Mouse (Mus musculus): ENCODE data around the gene Hgf. TPM values are rescaled to one million over a fixed set of nuclear protein-coding genes. Genes with fewer than 3 reads are reported as not detected.

Gene Hgf
- polyA plus RNA-seq, 1 experiment: not detected

DNA sequence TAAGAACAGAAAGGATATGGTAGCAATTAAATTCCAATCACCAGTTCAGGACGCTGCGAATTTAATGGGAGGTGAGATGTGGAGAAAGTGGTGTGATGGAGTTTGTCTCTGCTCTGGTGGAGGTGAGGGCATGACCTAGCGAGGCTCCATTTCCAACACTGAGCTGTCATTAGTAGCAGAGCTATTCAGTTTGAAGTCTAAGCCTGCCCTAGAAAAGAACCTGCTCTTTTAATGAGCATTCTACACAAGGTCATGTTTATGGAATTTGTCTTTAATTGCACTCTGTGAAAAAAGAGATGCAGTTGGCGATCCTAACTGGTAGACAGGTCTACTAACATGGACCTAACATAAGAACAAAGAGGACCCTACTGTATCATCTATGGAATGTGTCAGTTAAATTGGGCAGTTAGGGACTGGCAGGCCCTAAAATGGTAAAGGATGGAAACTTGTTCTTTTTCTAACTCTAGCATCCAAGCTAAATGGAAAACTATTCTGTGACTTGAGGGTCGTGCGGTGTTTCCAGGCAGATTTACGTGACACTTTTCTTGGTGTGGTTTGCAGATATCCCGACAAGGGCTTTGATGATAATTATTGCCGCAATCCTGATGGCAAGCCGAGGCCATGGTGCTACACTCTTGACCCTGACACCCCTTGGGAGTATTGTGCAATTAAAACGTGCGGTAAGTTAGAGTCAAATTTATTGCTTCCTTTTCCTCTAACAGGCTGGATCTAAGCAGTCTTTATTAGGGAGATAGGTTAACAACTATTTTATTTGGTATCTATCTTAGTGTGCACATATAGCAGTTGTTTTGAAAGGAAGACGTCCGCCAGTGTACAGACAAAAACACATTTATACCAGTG, 24.8 kb downstream of the Hgf start:
- Histone ChIP-seq H3K9me3 (ENCODE audit: control insufficient read depth, low read length) (no peaks in the 10 kb centered on the region), H3K4me1 (ENCODE audit: control insufficient read depth) (no peaks in the 10 kb centered on the region), H3K27me3 (ENCODE audit: control insufficient read depth) (no peaks in the 10 kb centered on the region), H3K36me3 (ENCODE audit: control insufficient read depth) (no peaks in the 10 kb centered on the region), H3K4me3 (replicated peaks) (no peak overlapping the region)
- TF ChIP-seq GATA1 (IDR thresholded peaks at IDR 0.05; ENCODE audit: low read length): no peak
- TF ChIP-seq TAL1 (IDR thresholded peaks at IDR 0.05; ENCODE audit: low read length): no peak

DNA sequence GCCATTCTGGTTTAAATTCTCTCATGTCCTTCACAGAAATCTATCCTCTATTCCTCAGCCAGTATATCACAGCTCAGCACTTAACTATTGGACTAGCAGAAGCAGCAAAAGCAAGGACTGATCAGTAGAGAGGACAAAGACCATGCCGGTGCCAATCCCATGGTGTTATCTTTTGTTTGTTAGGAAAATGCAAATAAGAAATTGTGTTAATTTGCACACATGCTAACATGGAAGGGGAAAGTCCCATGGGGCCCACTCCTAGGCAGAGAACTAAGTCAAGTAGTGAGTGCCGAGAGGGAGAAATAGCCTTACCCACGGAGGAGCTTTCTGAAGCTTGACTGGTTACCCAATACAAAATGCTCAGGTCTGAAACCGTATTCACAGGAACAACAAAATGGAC, 42.4 kb downstream of the Hgf start:
- no peaks in the 10 kb centered on the region for H3K9me3 ChIP-seq (ENCODE audit: control insufficient read depth, low read length)
- no peaks in the 10 kb centered on the region for H3K27me3 ChIP-seq (ENCODE audit: control insufficient read depth)
- H3K4me3 ChIP-seq (replicated peaks): no peak overlapping the region

GRCm38 (mm10) chr5:16597996-16598395, 44.7 kb downstream of the Hgf start:
- H3K36me3 ChIP-seq (ENCODE audit: control insufficient read depth): no peaks in the 10 kb centered on the region
- no peak for TF ChIP-seq GATA1 (IDR thresholded peaks at IDR 0.05; ENCODE audit: low read length)
- no peak for TF ChIP-seq TAL1 (IDR thresholded peaks at IDR 0.05; ENCODE audit: low read length)
- H3K4me1 ChIP-seq (ENCODE audit: control insufficient read depth): no peaks in the 10 kb centered on the region
- no peak overlapping the region for H3K4me3 ChIP-seq (replicated peaks)
- H3K27me3 ChIP-seq (ENCODE audit: control insufficient read depth): no peaks in the 10 kb centered on the region
- H3K9me3 ChIP-seq (ENCODE audit: control insufficient read depth, low read length): no peaks in the 10 kb centered on the region

More for the DNA sequence above, 42.4 kb downstream of the Hgf start:
- TF ChIP-seq GATA1 (IDR thresholded peaks at IDR 0.05; ENCODE audit: low read length) (no peak), TAL1 (IDR thresholded peaks at IDR 0.05; ENCODE audit: low read length) (no peak)
- Histone ChIP-seq H3K4me1 (ENCODE audit: control insufficient read depth) (no peaks in the 10 kb centered on the region), H3K36me3 (ENCODE audit: control insufficient read depth) (no peaks in the 10 kb centered on the region)

DNA sequence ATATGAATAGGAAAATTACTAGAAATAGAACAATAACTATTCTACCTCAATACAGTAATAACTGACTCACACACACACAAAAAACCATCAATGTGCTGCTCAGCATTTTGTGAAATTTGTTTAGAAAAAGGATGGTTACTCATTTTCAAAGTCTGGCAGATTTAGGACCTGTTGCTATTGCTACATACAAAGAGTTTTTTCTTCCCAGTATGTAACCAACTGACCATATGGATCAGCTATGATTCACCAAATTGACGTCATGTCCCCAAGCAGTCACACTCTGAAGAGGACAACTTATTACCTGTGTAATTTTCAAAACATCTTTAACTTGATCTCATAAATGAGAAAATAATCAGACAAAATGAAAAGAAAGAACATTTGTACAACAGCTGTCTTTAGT, 48.2 kb downstream of the Hgf start:
- H3K9me3 ChIP-seq (ENCODE audit: control insufficient read depth, low read length): no peaks in the 10 kb centered on the region
- no peaks in the 10 kb centered on the region for H3K4me1 ChIP-seq (ENCODE audit: control insufficient read depth)
- H3K4me3 ChIP-seq (replicated peaks): no peak overlapping the region
- TF ChIP-seq TAL1 (IDR thresholded peaks at IDR 0.05; ENCODE audit: low read length) (no peak), GATA1 (IDR thresholded peaks at IDR 0.05; ENCODE audit: low read length) (no peak)
- no peaks in the 10 kb centered on the region for H3K27me3 ChIP-seq (ENCODE audit: control insufficient read depth)
- no peaks in the 10 kb centered on the region for H3K36me3 ChIP-seq (ENCODE audit: control insufficient read depth)

- TF ChIP-seq TAL1 (IDR thresholded peaks at IDR 0.05; ENCODE audit: low read length) (no peak), GATA1 (IDR thresholded peaks at IDR 0.05; ENCODE audit: low read length) (no peak)
- no peaks in the 10 kb centered on the region for H3K27me3 ChIP-seq (ENCODE audit: control insufficient read depth)
- H3K9me3 ChIP-seq (ENCODE audit: control insufficient read depth, low read length): no peaks in the 10 kb centered on the region
- H3K4me1 ChIP-seq (ENCODE audit: control insufficient read depth): no peaks in the 10 kb centered on the region
- H3K4me3 ChIP-seq (replicated peaks): no peak overlapping the region
- H3K36me3 ChIP-seq (ENCODE audit: control insufficient read depth): no peaks in the 10 kb centered on the region
Observed at GRCm38 (mm10) chr5:16632996-16633395, 79.7 kb downstream of the Hgf start.

DNA sequence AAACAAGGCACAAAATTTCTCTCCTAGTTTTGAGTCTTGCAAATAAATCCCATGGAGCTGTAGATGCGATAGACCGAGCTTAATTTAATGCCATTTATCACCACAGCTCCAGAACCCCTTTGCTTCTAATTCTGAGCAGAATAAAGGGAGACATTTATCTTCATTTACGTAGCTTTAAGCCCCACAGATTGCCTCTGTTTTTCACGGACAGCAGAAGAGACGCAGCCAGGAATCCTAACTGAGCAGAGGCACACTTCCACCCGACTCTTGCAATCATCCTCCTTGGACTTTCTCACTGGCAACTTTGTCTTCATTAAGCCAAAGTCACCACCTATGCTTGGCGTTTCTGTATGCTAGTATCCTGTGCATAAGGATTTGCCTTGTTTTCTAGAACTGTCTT, 93.1 kb downstream of the Hgf start:
- Histone ChIP-seq H3K4me1 (ENCODE audit: control insufficient read depth) (no peaks in the 10 kb centered on the region), H3K36me3 (ENCODE audit: control insufficient read depth) (no peaks in the 10 kb centered on the region), H3K9me3 (ENCODE audit: control insufficient read depth, low read length) (no peaks in the 10 kb centered on the region), H3K27me3 (ENCODE audit: control insufficient read depth) (no peaks in the 10 kb centered on the region), H3K4me3 (replicated peaks) (no peak overlapping the region)
- TF ChIP-seq TAL1 (IDR thresholded peaks at IDR 0.05; ENCODE audit: low read length): no peak
- no peak for TF ChIP-seq GATA1 (IDR thresholded peaks at IDR 0.05; ENCODE audit: low read length)

GRCm38 (mm10) chr5:16647701-16648100, 94.4 kb downstream of the Hgf start:
- no peak for TF ChIP-seq TAL1 (IDR thresholded peaks at IDR 0.05; ENCODE audit: low read length)
- no peak for TF ChIP-seq GATA1 (IDR thresholded peaks at IDR 0.05; ENCODE audit: low read length)
- no peaks in the 10 kb centered on the region for H3K27me3 ChIP-seq (ENCODE audit: control insufficient read depth)
- no peak overlapping the region for H3K4me3 ChIP-seq (replicated peaks)
- no peaks in the 10 kb centered on the region for H3K4me1 ChIP-seq (ENCODE audit: control insufficient read depth)
- H3K9me3 ChIP-seq (ENCODE audit: control insufficient read depth, low read length): no peaks in the 10 kb centered on the region
- H3K36me3 ChIP-seq (ENCODE audit: control insufficient read depth): no peaks in the 10 kb centered on the region

DNA sequence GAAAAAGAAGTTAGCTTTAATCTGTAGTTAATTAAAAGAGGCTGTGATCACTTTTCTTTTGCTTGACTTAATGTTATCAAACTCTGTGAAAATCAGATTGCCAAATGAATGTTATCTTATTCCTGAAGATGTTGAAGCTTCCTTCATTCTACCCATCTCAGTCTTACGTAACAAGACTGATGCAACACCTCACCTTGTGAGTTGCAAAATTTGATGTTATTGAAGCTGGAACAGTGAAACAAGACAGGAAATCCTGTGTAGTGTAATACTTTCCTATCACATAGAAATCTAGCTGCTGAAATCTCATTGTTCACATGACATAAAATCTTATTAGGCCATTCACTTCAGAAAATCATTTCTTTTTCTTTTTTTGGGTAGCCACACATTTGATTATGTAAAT, 96.9 kb downstream of the Hgf start:
- H3K36me3 ChIP-seq (ENCODE audit: control insufficient read depth): no peaks in the 10 kb centered on the region
- no peaks in the 10 kb centered on the region for H3K4me1 ChIP-seq (ENCODE audit: control insufficient read depth)
- TF ChIP-seq GATA1 (IDR thresholded peaks at IDR 0.05; ENCODE audit: low read length) (no peak), TAL1 (IDR thresholded peaks at IDR 0.05; ENCODE audit: low read length) (no peak)
- no peaks in the 10 kb centered on the region for H3K9me3 ChIP-seq (ENCODE audit: control insufficient read depth, low read length)
- H3K27me3 ChIP-seq (ENCODE audit: control insufficient read depth): no peaks in the 10 kb centered on the region
- H3K4me3 ChIP-seq (replicated peaks): no peak overlapping the region

DNA sequence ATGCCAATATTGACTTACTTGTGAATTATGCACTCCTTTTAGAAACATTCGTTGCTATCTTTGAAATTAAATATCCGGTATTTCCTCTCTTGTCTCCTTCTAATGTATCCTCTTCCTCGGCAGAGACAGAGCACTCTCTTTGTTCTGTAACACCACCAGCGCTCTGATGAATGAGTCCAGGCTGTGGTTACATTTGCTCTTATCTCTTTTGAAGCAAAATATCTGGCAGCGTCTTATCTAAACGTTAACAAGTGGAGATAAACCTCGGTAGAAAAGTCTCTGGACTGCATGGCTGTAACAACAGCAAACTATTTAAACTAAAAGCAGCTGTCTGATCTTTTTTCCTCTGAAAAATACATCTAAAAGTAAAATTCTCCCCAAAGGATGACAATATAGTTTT, 100.7 kb downstream of the Hgf start:
- no peak overlapping the region for H3K4me3 ChIP-seq (replicated peaks)
- no peaks in the 10 kb centered on the region for H3K4me1 ChIP-seq (ENCODE audit: control insufficient read depth)
- TF ChIP-seq TAL1 (IDR thresholded peaks at IDR 0.05; ENCODE audit: low read length) (no peak), GATA1 (IDR thresholded peaks at IDR 0.05; ENCODE audit: low read length) (no peak)
- no peaks in the 10 kb centered on the region for H3K27me3 ChIP-seq (ENCODE audit: control insufficient read depth)
- H3K36me3 ChIP-seq (ENCODE audit: control insufficient read depth): no peaks in the 10 kb centered on the region
- H3K9me3 ChIP-seq (ENCODE audit: control insufficient read depth, low read length): no peaks in the 10 kb centered on the region

Other genes with a start within 250 kb of the Hgf start
- gene Gm28710, start 238.3 kb downstream of the Hgf start, polyA plus RNA-seq (2012): not detected in 2 replicates

Measured in erythroblast, embryonic 14.5 days (primary cell).